Mouse (Mus musculus) bone marrow, adult 2 months (tissue): Measurements from ENCODE around the gene Suv39h1.
A peak's percentile ranks its signal among the peaks of the same experiment; 100 is the strongest.

Source experiments
- CTCF ChIP-seq: fragments of 200-500 bp; IDR thresholded peaks from 2 replicates; pipeline ENCODE4 v1.5.1; 2011; ENCODE audit warnings: low read length, control low read depth; ENCODE audit not compliant: control insufficient read depth, insufficient read depth
- POLR2A ChIP-seq: fragments of 200-500 bp; IDR thresholded peaks from 2 replicates; pipeline ENCODE4 v1.6.1; 2011; ENCODE audit warnings: low read depth, mild to moderate bottlenecking, control low read depth, low read length, borderline replicate concordance; ENCODE audit not compliant: control insufficient read depth

DNA sequence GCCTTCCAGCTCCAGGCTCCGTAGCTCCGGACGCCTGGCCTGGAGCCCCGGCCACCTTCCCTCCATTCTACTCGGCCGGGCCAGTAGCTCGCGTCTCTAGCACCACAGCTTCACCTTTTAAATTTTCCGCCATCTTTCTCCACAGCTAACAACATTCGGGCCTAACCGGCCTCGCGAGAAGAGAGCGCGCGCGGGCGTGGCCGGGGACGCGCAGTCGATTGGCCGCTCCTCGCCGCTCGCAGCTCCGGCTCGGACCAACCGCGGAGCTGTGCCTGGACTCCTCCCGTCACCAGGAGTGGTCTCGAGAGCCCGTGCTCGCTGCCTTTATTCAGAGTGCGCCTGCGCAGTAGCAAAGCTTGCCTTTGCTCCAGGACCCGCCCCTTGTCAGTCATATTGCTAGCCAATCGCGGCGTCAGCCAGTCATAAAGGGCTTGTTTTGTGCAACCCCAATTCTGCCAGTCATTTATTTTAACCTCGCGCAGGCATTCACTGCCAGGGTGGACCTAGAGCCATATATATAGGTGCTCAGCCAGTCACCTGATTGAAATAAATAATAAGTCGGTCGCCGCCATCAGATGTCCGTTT, at the start of gene Suv39h1:
- no peak for TF ChIP-seq CTCF
- peak; percentile 75; the same call in 1 of the 2 replicates for TF ChIP-seq POLR2A
